Mouse (Mus musculus): ENCODE measurements around the gene Mapk1ip1l.

The Mapk1ip1l gene

GRCm38 (mm10) chr14:47359610-47360009 lies 61.5 kb downstream of the Mapk1ip1l start:
- no peak for DNase-seq (ENCODE audit: low read depth, low spot score)

- no peak for DNase-seq (ENCODE audit: low read depth, low spot score)
These were observed 63.4 kb downstream of the Mapk1ip1l start for GRCm38 (mm10) chr14:47361418-47361817.

- DNase-seq (ENCODE audit: low read depth, low spot score): no peak
These were observed 63.8 kb downstream of the Mapk1ip1l start for GRCm38 (mm10) chr14:47361899-47362298.

- DNase-seq (ENCODE audit: low read depth, low spot score): peak; percentile 95
These were observed 66.8 kb downstream of the Mapk1ip1l start for GRCm38 (mm10) chr14:47364742-47365449.

DNA sequence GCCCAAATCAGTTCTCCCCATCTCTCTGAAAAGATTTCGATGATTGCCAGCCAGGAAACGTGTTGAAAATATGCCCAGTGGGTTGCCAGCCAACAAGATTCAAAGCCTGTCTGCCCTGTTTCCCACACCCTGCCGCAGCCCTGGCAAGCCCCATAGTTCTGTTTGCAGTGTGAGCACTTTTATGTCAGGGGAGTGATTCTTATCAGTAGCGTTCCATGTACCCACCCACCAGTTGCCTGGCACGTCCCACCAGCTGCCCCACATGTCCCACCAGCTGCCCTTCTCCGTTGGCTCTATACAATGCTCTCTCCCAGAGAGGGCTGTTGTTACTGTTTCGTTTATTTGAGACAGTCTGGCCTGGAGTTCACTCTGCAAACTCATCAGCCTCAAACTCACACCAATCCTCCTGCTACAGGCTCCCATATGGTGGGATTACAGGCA lies 68.8 kb downstream of the Mapk1ip1l start:
- no peak for DNase-seq (ENCODE audit: low read depth, low spot score)

GRCm38 (mm10) chr14:47367461-47367860 lies 69.4 kb downstream of the Mapk1ip1l start, which contains the start of gene Lgals3:
Gene Lgals3 (plus strand): TSS chr14:47367751.
- peak; percentile 91 for DNase-seq (ENCODE audit: low read depth, low spot score)

DNA sequence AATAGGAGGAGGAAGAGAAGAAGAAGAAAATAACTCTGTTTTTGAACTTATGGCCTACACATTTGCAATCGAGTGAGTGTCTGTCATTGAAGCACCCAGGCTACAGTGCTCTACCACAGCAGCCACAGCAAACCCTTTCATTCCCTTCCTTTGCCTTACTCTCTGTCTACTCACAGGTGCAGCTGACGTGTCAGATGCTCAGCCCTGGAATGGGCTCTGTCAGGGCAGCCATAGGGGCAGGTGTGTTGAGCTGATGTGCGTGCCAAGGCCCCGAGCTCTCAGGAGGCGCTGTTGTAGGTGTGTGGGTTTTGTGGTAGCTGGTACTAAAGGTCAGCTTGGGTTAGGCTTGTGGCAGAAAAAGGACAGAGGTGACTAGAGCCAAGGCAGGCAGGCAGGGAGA lies 71.7 kb downstream of the Mapk1ip1l start:
- DNase-seq (ENCODE audit: low read depth, low spot score): no peak

GRCm38 (mm10) chr14:47370790-47371189 lies 72.7 kb downstream of the Mapk1ip1l start:
- DNase-seq (ENCODE audit: low read depth, low spot score): no peak

- DNase-seq (ENCODE audit: low read depth, low spot score): no peak
These were observed 73.6 kb downstream of the Mapk1ip1l start for GRCm38 (mm10) chr14:47371689-47372088.

Data from ZHBTc4 (cell line).